Mouse (Mus musculus) hindbrain, embryonic 16.5 days (tissue): Measurements from ENCODE around the gene Prl4a1. TPM values are rescaled to one million over a fixed set of nuclear protein-coding genes. Genes with fewer than 3 reads are reported as not detected.
"Not testable (repeated sequence)": the region's sequence is repeated elsewhere in the genome, so short reads cannot be mapped to it uniquely, and the experiment has no call there.

ENCODE experiments used
- ATAC-seq: fragments of 200-750 bp; cut with Nextera tagmentation; 2 replicates; pipeline ENCODE4 v1.8.0; 2017; ENCODE audit warnings: moderate TSS enrichment, moderate library complexity
- H3K27ac ChIP-seq: fragments of 300-500 bp; sonication (generic); 2 replicates; pipeline ENCODE4 v1.5.1; 2014; ENCODE audit warnings: low read depth, mild to moderate bottlenecking, control low read depth, low read length, moderate library complexity
- H3K27me3 ChIP-seq: fragments of 300-500 bp; sonication (generic); replicated peaks from 2 replicates; pipeline ENCODE4 v1.6.1; 2014; ENCODE audit warnings: low read length; ENCODE audit not compliant: control insufficient read depth, insufficient read depth
- H3K36me3 ChIP-seq: fragments of 300-500 bp; sonication (generic); 2 replicates; pipeline ENCODE4 v1.6.1; 2014; ENCODE audit warnings: mild to moderate bottlenecking, low read length, moderate library complexity, mixed read lengths; ENCODE audit not compliant: control insufficient read depth, insufficient read depth
- H3K4me1 ChIP-seq: fragments of 300-500 bp; sonication (generic); 2 replicates; pipeline ENCODE4 v1.6.1; 2014; ENCODE audit warnings: low read depth, low read length; ENCODE audit not compliant: control insufficient read depth, insufficient read depth
- H3K4me2 ChIP-seq: fragments of 300-500 bp; sonication (generic); 2 replicates; pipeline ENCODE4 v1.6.1; 2014; ENCODE audit warnings: mild to moderate bottlenecking, low read length, control low read depth, moderate library complexity
- H3K4me3 ChIP-seq: fragments of 300-500 bp; sonication (generic); 2 replicates; pipeline ENCODE4 v1.5.1; 2014; ENCODE audit warnings: mild to moderate bottlenecking, low read length, control low read depth, moderate library complexity
- H3K9ac ChIP-seq: fragments of 300-500 bp; sonication (generic); 2 replicates; pipeline ENCODE4 v1.6.1; 2014; ENCODE audit warnings: low read depth, mild to moderate bottlenecking, control low read depth, low read length, moderate library complexity
- H3K9me3 ChIP-seq: fragments of 300-500 bp; sonication (generic); 2 replicates; pipeline ENCODE4 v1.6.1; 2014; ENCODE audit warnings: mild to moderate bottlenecking, low read length, moderate library complexity; ENCODE audit not compliant: control insufficient read depth
- WGBS: fragments of 180-500 bp; shearing (Covaris S2); extraction: QIAGEN DNeasy Blood & Tissue Kit; methylation state at CpG from one replicate; pipeline ENCODE4 v1.1.7; 2014; 5-methylcytosine and 5-hydroxymethylcytosine counted together
- polyA plus RNA-seq: library from polyadenylated mRNA; unstranded; fragments of >200 nt; fragmentation: Nextera tagmentation; extraction: Ambion mirVana; gene quantifications from 2 replicates; pipeline ENCODE4 v1.2.1, GENCODE M21; 2015

Prl4a1 gene
- not detected in 2 replicates for polyA plus RNA-seq

DNA sequence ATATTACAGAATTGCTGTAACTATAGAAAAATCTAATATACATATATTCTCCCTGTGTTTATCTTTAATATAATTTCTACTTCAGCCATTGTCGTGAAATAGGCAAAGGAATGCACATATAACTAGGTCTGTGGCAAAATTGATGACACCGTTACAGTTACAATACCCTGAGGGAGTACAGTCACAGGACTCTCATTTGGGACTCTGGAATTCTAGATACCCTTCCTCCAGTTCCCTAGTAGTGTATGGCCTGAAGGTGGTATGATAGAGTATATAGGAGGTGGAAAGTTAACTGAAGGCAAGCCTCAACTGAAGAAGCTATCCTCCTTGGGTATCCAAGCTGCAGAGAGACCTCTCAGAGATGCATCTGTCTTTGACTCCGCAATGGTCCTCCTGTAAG lies at the start of gene Prl4a1:
Gene Prl4a1 (plus strand): TSS at position 301 of the 400 bp plus-strand sequence.
- H3K27ac ChIP-seq: no peak within 1 kb of the TSS
- WGBS: 86% methylated on average over 3 of the region's 3 CpGs
- no peak for ATAC-seq

DNA sequence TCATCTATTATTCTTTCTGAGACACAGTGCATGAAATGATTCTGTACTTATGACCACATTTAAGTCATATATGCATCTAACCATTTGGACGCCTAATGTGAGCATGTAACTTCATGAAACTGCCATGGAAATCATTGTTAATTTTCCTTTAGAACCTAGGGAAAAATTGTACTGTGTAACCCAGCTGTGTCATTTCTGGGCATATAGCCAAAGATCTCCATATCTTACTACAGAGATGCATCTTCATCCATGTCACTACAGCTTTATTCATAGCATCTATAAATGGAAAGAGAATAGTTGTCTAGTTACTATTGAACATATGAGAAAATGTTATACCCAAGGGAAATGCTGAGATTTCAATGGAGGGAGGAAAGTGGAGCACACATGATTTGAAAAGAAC lies 43.1 kb upstream of the Prl4a1 start:
- H3K27me3 ChIP-seq: no peaks in the 10 kb centered on the region
- H3K9ac ChIP-seq: no peak overlapping the region
- H3K36me3 ChIP-seq: no peaks in the 10 kb centered on the region
- no peak overlapping the region for H3K4me2 ChIP-seq
- H3K4me1 ChIP-seq: no peaks in the 10 kb centered on the region
- no peaks in the 10 kb centered on the region for H3K9me3 ChIP-seq
- WGBS: 66% methylated on average over 1 of the region's 1 CpGs
- ATAC-seq: no peak
- H3K4me3 ChIP-seq: no peak overlapping the region
- H3K27ac ChIP-seq: no peak overlapping the region

More for the DNA sequence above, at the start of gene Prl4a1:
- Histone ChIP-seq H3K27me3 (no peaks in the 10 kb centered on the region), H3K4me3 (no peak within 1 kb of the TSS), H3K4me1 (no peaks in the 10 kb centered on the region), H3K9me3 (peaks cover 6% of the 10 kb centered on the region), H3K4me2 (no peak within 1 kb of the TSS), H3K36me3 (no peaks in the 10 kb centered on the region), H3K9ac (no peak within 1 kb of the TSS)

- not testable (repeated sequence) for H3K27me3 ChIP-seq, H3K4me2 ChIP-seq, H3K9me3 ChIP-seq, H3K9ac ChIP-seq, H3K27ac ChIP-seq, H3K4me1 ChIP-seq, H3K36me3 ChIP-seq, ATAC-seq, H3K4me3 ChIP-seq
- 76% methylated on average over 2 of the region's 2 CpGs for WGBS
Observed at GRCm38 (mm10) chr13:27974281-27974680, 41.7 kb upstream of the Prl4a1 start.

GRCm38 (mm10) chr13:27977646-27978045 lies 38.4 kb upstream of the Prl4a1 start:
- ATAC-seq: no peak
- no peaks in the 10 kb centered on the region for H3K9me3 ChIP-seq
- H3K9ac ChIP-seq: no peak overlapping the region
- H3K36me3 ChIP-seq: no peaks in the 10 kb centered on the region
- no peak overlapping the region for H3K4me2 ChIP-seq
- no peaks in the 10 kb centered on the region for H3K4me1 ChIP-seq
- H3K27ac ChIP-seq: no peak overlapping the region
- H3K4me3 ChIP-seq: no peak overlapping the region
- no peaks in the 10 kb centered on the region for H3K27me3 ChIP-seq
- 93% methylated on average over 2 of the region's 2 CpGs for WGBS

GRCm38 (mm10) chr13:27996557-27996956 lies 19.5 kb upstream of the Prl4a1 start:
- H3K27ac ChIP-seq, H3K9me3 ChIP-seq, H3K4me3 ChIP-seq, ATAC-seq, H3K27me3 ChIP-seq, H3K4me1 ChIP-seq, H3K9ac ChIP-seq, H3K36me3 ChIP-seq, H3K4me2 ChIP-seq: not testable (repeated sequence)
- 83% methylated on average over 3 of the region's 3 CpGs for WGBS

DNA sequence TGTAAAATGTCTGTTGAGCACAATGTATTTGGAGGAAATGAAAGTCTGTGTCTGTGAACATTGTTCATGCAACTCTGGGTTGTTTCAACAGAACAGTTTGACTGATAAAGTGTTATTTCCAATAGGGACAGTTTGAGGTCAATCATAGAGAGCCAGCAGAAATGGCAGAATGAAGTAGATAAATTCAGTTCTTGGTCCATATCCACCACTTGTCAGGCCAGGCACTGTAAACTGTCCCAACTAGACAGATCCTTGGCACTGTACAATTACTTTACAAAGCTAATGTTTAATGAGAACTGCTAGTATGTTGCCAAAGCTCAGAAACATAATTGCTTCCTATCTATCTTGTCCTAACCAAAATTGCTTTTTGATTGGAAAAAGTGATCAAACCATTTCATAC lies 13.3 kb downstream of the Prl4a1 start:
- ATAC-seq: no peak

GRCm38 (mm10) chr13:28069315-28069714 lies 53.3 kb downstream of the Prl4a1 start:
- WGBS: 94% methylated on average over 3 of the region's 3 CpGs

More for the DNA sequence above, 13.3 kb downstream of the Prl4a1 start:
- Histone ChIP-seq H3K36me3 (no peaks in the 10 kb centered on the region), H3K9ac (no peak overlapping the region), H3K27me3 (no peaks in the 10 kb centered on the region), H3K4me1 (no peaks in the 10 kb centered on the region), H3K4me2 (no peak overlapping the region), H3K4me3 (no peak overlapping the region), H3K27ac (no peak overlapping the region), H3K9me3 (no peaks in the 10 kb centered on the region)

More at GRCm38 (mm10) chr13:28069315-28069714, 53.3 kb downstream of the Prl4a1 start:
- H3K4me1 ChIP-seq: no peaks in the 10 kb centered on the region
- no peak overlapping the region for H3K27ac ChIP-seq
- no peak for ATAC-seq
- H3K27me3 ChIP-seq: no peaks in the 10 kb centered on the region
- no peaks in the 10 kb centered on the region for H3K9me3 ChIP-seq
- H3K4me2 ChIP-seq: no peak overlapping the region
- no peaks in the 10 kb centered on the region for H3K36me3 ChIP-seq
- H3K9ac ChIP-seq: no peak overlapping the region
- no peak overlapping the region for H3K4me3 ChIP-seq

Other genes starting within 250 kb of the Prl4a1 start
- not detected in 2 replicates for gene Prl7c1, start 235.4 kb upstream of the Prl4a1 start, polyA plus RNA-seq
- gene Prl2a1, start 214.6 kb upstream of the Prl4a1 start, polyA plus RNA-seq: not detected in 2 replicates
- not detected in 2 replicates for gene Prl2c1, start 166.9 kb upstream of the Prl4a1 start, polyA plus RNA-seq
- gene Prl5a1, start 126.3 kb downstream of the Prl4a1 start, polyA plus RNA-seq: not detected in 2 replicates
- 3.2 and 3.4 TPM in 2 replicates for gene Gm11361, start 241.3 kb downstream of the Prl4a1 start, polyA plus RNA-seq